Mouse (Mus musculus) neural tube, embryonic 12.5 days (tissue): ENCODE measurements at regions not wholly inside any gene's neighbourhood (a gene's known extent, or its start where the extent isn't known, plus 50 kb on each side); places are given as distances from the start of the nearest gene placed in this dataset.

ENCODE experiments used
- ATAC-seq: fragments of 200-750 bp; cut with Nextera tagmentation; 2 replicates; pipeline ENCODE4 v1.8.0; 2017; ENCODE audit warnings: low read depth, mild to moderate bottlenecking, moderate TSS enrichment, moderate library complexity; ENCODE audit not compliant: low FRiP score
- H3K27ac ChIP-seq: fragments of 300-500 bp; sonication (generic); 2 replicates; pipeline ENCODE4 v1.5.1; 2016
- H3K27me3 ChIP-seq: fragments of 300-500 bp; sonication (generic); replicated peaks from 2 replicates; pipeline ENCODE4 v1.6.1; 2016; ENCODE audit warnings: mild to moderate bottlenecking
- H3K36me3 ChIP-seq: fragments of 300-500 bp; sonication (generic); 2 replicates; pipeline ENCODE4 v1.6.1; 2016; ENCODE audit warnings: mild to moderate bottlenecking
- H3K4me1 ChIP-seq: fragments of 300-500 bp; sonication (generic); 2 replicates; pipeline ENCODE4 v1.6.1; 2016
- H3K4me2 ChIP-seq: fragments of 300-500 bp; sonication (generic); replicated peaks from 2 replicates; pipeline ENCODE4 v1.6.1; 2016; ENCODE audit warnings: mild to moderate bottlenecking
- H3K4me3 ChIP-seq: fragments of 300-500 bp; sonication (generic); 2 replicates; pipeline ENCODE4 v1.5.1; 2016
- H3K9ac ChIP-seq: fragments of 300-500 bp; sonication (generic); 2 replicates; pipeline ENCODE4 v1.6.1; 2016; ENCODE audit warnings: mild to moderate bottlenecking
- H3K9me3 ChIP-seq: fragments of 300-500 bp; sonication (generic); 2 replicates; pipeline ENCODE4 v1.6.1; 2016; ENCODE audit warnings: mild to moderate bottlenecking
- WGBS: fragments of 180-500 bp; shearing (Covaris S2); methylation state at CpG from one replicate; pipeline ENCODE4 v1.1.7; 2016; 5-methylcytosine and 5-hydroxymethylcytosine counted together

DNA sequence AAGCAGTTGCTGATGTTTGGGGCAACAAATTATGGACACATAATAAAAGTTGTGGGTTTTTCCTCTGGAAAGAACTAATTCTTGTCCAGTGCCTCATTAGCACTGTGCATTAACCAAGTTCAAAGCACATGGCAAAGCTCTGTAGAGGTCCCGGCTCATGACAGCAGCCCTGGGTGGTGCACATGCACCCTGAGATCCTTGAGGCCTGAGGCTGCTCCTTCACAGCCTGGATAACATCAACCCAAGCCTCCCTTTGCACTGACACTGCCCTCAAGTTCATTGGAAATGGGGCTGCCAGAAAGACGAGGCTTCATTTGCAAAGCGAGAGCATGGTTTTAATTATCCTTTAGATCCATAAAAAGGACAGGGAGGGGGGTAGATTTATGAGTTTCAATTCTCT lies 216.3 kb downstream of the Ets1 start:
- Histone ChIP-seq H3K36me3 (no peaks in the 10 kb centered on the region), H3K27me3 (no peaks in the 10 kb centered on the region), H3K4me3 (no peak overlapping the region), H3K9ac (no peak overlapping the region), H3K27ac (no peak overlapping the region), H3K9me3 (no peaks in the 10 kb centered on the region), H3K4me1 (no peaks in the 10 kb centered on the region), H3K4me2 (no peak overlapping the region)
- 66% methylated on average over 3 of the region's 3 CpGs for WGBS
- ATAC-seq = no peak

DNA sequence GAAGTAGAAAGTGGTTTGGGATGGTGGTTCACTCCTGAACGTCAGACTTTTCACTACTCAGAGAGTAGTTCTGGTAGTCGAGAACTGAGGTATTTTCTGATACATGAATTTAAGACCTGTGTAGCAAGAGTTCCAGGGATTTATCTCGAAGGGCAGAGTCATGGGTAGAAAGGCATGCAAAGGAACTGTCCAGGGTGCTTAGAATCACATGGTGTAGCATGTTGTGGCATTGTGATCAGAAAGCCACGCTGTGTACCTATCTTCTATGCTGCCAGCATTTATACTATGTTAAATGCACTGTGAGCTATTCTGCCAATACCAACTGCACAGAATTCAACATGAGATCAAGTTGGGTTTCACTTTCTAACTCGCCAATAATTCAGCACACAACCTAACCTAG lies 227.3 kb downstream of the Ets1 start:
- Histone ChIP-seq H3K27ac (no peak overlapping the region), H3K27me3 (no peaks in the 10 kb centered on the region), H3K4me3 (no peak overlapping the region), H3K4me2 (no peak overlapping the region), H3K9me3 (no peaks in the 10 kb centered on the region), H3K36me3 (no peaks in the 10 kb centered on the region), H3K9ac (no peak overlapping the region), H3K4me1 (no peaks in the 10 kb centered on the region)
- WGBS = 79% methylated on average over 5 of the region's 5 CpGs
- ATAC-seq = no peak

DNA sequence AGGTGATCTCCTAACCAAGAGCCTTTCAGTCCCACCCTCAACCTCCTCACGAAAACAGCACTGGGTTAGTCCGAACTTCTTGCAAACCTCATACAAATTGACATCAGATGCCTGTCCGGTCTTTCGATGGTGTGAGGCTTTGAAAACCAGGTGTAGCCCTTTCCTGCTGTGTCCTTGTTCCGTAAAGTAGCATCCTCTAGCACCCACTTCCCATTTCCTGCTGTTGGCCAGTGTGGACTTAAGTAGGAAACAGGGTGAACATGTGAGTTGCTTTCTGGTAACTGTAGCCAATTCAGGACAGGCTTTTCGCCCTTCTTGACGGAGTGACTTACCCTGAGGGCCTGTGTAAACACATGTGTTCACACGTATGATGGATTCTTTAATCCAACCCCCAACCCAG lies 232.9 kb downstream of the Ets1 start:
- H3K9me3 ChIP-seq = no peaks in the 10 kb centered on the region
- H3K4me1 ChIP-seq = no peaks in the 10 kb centered on the region
- H3K36me3 ChIP-seq = no peaks in the 10 kb centered on the region
- no peak for ATAC-seq
- WGBS = 88% methylated on average over 8 of the region's 8 CpGs
- no peaks in the 10 kb centered on the region for H3K27me3 ChIP-seq
- H3K9ac ChIP-seq = no peak overlapping the region
- H3K4me3 ChIP-seq = no peak overlapping the region
- H3K27ac ChIP-seq = no peak overlapping the region
- H3K4me2 ChIP-seq = no peak overlapping the region

DNA sequence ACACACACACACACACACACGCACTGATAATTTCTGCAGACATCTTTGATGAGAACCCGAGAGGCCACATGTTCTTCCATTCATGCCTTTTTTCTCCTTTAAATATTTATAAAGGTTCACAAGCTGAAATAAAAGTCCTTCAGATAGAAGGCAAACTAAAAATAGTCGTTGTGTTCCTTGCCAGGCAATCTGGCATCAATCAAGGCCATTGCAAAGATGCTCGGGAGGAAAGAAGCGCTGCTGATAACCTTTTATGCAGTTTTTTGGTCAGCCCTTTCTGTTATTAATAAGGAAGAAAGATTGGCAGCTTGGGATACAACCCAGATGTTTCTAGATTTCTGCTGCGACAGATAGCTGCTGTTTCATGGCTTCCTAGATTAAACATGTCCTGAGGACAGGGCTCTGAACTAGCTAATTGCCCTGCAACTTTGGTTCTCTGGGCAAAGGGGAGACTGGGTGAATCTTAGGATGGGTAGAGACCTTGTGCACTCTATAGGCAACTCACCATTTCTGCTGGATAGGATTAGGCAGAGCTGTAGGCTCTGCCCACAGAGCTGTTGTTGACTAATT lies 238.4 kb downstream of the Ets1 start:
- Histone ChIP-seq H3K4me2 (no peak overlapping the region), H3K36me3 (no peaks in the 10 kb centered on the region), H3K27me3 (no peaks in the 10 kb centered on the region), H3K4me3 (no peak overlapping the region), H3K4me1 (no peaks in the 10 kb centered on the region), H3K27ac (no peak overlapping the region), H3K9ac (no peak overlapping the region), H3K9me3 (no peaks in the 10 kb centered on the region)
- no peak for ATAC-seq
- 85% methylated on average over 6 of the region's 6 CpGs for WGBS

DNA sequence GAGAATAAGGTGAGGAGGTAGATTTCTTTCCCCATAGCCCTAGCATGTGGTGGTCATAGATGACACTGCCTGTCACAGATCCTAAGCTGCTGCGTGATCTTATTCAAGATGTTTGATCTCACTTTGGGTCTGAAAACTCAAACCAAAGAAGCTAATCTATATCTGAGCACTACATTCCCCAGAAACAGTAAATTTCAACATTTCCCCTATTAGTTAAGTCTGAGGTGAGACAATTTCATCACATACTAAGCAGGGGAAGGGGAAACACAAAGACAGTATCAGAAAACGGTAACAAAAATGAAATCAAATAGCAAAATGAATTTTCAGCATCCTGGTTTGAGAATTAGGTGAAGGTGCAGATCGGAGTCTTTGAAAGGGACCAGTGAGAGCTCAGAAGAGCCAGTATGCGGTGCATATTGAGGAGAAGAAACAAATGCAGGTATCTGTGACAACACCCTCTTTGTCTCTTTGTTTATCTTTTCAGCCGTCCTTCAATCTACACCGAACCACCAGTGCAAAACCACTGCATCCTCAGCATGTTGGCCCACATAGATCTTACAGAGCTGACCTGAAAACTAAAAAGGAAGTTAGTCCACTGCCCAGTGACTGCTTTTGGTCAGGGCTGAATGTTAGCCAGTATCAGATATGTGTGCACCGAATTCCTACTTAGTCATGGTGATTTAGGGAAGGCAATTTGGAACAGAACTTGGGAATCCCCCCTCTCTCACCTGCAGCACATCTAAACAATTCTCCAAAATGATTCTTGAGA lies 247.0 kb downstream of the Ets1 start:
- Histone ChIP-seq H3K4me2 (no peak overlapping the region), H3K27ac (no peak overlapping the region), H3K36me3 (no peaks in the 10 kb centered on the region), H3K4me3 (no peak overlapping the region), H3K4me1 (peaks cover 3% of the 10 kb centered on the region; the same call in 1 of the 2 replicates), H3K9me3 (no peaks in the 10 kb centered on the region), H3K9ac (no peak overlapping the region), H3K27me3 (no peaks in the 10 kb centered on the region)
- no peak for ATAC-seq
- 84% methylated on average over 7 of the region's 7 CpGs for WGBS

DNA sequence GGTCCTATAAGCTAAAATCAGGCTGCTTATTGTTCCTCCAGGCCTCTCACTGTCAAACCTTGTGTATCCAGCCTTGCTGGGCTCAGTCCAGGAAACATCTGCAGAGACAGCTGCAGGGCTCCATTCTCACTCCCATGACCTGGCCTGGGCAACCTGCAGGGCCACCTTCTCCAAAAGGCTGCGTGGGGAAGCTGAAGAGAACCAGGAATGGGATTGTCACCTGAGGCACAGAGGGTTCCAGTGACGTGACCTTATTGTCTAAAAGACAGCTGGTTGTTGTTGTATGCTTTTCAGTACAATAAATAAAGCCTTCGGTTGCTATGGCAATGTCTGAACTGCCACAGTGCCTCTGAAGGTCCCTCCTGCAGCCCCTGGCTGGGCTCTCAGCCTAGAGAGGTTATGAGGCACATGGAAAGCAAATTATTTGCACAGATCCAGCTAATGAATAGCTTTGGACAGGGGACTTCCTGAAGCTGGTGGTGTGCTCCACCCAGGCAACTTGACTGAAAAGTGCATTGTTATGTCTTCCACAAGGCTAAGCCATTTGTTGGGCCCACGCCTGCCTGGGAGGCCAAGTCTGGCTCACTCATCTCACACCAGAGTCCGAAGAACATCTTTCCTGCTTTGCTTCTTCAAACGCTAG lies 250.1 kb downstream of the Ets1 start:
- Histone ChIP-seq H3K4me2 (no peak overlapping the region), H3K9ac (no peak overlapping the region), H3K27me3 (no peaks in the 10 kb centered on the region), H3K4me3 (no peak overlapping the region), H3K27ac (no peak overlapping the region), H3K36me3 (no peaks in the 10 kb centered on the region), H3K9me3 (no peaks in the 10 kb centered on the region), H3K4me1 (peaks cover 3% of the 10 kb centered on the region; the same call in 1 of the 2 replicates)
- no peak for ATAC-seq
- WGBS = 62% methylated on average over 6 of the region's 6 CpGs

DNA sequence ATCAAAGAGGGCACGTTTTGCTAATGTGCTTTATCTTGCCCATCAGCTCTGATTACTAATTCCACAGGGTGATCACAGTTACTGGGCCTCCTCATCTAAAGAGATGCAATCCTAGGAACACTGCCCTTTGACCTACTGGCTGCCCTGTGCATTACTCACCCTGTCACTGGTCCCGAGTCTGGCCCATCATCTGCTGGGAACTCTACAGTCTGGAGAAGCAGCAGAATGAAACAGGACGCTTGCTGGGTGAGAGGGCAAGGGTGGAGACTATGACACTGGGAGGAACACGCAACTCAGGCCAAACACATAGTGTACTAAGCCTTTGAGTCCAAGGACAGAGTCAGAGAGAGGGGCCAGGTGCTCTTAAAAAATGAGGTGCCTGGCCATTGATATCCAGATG lies 263.8 kb downstream of the Ets1 start:
- H3K4me2 ChIP-seq = no peak overlapping the region
- H3K27me3 ChIP-seq = no peaks in the 10 kb centered on the region
- H3K27ac ChIP-seq = no peak overlapping the region
- H3K36me3 ChIP-seq = no peaks in the 10 kb centered on the region
- ATAC-seq = no peak
- peaks cover 3% of the 10 kb centered on the region; the same call in 1 of the 2 replicates for H3K4me1 ChIP-seq
- WGBS = 41% methylated on average over 4 of the region's 4 CpGs
- H3K4me3 ChIP-seq = no peak overlapping the region
- no peak overlapping the region for H3K9ac ChIP-seq
- no peaks in the 10 kb centered on the region for H3K9me3 ChIP-seq

DNA sequence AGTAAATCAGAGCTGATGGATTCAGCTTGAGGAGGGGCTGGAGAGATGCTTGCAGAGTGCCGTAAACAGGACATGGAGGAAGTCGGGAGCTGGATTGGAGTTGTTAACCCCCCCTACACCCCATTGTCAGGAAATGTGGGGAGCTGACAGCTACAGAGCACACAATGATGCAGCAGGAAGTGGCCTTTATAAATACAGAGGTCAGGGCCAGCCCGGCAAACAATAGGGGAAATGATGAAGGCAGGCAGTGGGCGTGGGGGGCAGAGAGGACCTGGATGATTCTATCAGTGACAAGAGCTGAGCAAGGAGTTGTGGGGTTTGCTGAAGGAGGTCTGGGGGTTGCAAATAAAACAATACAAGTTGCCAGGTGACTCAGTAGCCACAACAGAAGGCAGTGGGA lies 265.3 kb downstream of the Ets1 start:
- Histone ChIP-seq H3K4me2 (no peak overlapping the region), H3K4me3 (no peak overlapping the region), H3K9me3 (no peaks in the 10 kb centered on the region), H3K4me1 (peaks cover 3% of the 10 kb centered on the region; the same call in 1 of the 2 replicates), H3K36me3 (no peaks in the 10 kb centered on the region), H3K9ac (no peak overlapping the region), H3K27ac (no peak overlapping the region), H3K27me3 (no peaks in the 10 kb centered on the region)
- WGBS = 30% methylated on average over 4 of the region's 4 CpGs
- no peak for ATAC-seq

DNA sequence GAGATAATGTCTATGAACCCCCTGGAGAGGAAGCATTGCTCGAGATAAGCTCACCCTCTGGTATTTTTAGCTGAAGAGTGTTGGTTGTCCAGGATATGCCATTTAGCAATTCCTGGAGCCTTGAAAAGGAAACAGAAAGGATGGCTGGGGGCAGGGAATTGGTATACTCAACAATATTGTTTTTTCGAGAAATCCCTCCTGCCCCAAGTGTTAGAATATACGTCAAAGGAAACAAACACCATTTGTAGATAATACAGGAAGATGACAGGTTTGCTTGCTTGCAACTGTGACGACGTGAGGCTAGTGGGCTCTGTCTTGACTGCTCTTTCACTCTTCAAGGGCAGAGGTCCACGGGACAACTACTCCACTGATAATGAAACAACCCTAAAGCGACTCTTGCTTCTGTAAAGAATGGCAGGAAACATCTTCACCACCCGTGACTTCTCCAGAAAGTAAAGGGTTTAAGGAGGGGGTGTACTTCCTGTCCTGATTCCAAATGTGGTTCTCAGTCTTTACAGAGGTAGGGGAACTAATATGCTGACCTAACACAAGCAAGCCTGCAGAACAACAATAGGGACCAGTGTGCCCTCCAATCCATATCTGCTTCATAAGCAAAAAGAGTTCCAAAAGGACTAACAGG lies 270.3 kb downstream of the Ets1 start:
- Histone ChIP-seq H3K36me3 (no peaks in the 10 kb centered on the region), H3K27ac (no peak overlapping the region), H3K4me1 (peaks cover under 1% of the 10 kb centered on the region; the same call in 1 of the 2 replicates), H3K9me3 (no peaks in the 10 kb centered on the region), H3K9ac (no peak overlapping the region), H3K27me3 (no peaks in the 10 kb centered on the region), H3K4me2 (no peak overlapping the region), H3K4me3 (no peak overlapping the region)
- WGBS = 81% methylated on average over 8 of the region's 8 CpGs
- no peak for ATAC-seq

DNA sequence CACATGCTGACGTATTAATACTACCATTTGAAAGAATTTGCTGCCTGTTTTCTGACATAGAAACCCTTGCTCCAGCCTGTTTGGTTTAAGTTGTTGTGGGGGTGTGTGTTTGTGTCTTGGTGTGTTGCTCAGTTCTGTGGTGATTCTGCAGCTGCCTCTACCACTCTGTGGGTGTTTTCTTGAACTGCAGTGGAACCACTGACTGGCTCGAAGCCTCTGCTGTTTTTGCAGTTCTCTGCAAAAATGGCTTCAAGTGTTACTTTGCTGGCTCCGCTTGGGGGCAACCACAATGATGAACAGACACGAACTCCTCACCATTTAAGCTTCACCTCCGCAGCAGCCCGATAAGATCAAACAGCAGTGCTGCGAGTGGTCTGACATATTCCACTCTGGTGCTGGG lies 274.6 kb downstream of the Ets1 start:
- Histone ChIP-seq H3K9me3 (no peaks in the 10 kb centered on the region), H3K4me2 (no peak overlapping the region), H3K4me1 (no peaks in the 10 kb centered on the region), H3K36me3 (no peaks in the 10 kb centered on the region), H3K4me3 (no peak overlapping the region), H3K27me3 (no peaks in the 10 kb centered on the region), H3K9ac (no peak overlapping the region), H3K27ac (no peak overlapping the region)
- no peak for ATAC-seq
- WGBS = 90% methylated on average over 7 of the region's 7 CpGs

DNA sequence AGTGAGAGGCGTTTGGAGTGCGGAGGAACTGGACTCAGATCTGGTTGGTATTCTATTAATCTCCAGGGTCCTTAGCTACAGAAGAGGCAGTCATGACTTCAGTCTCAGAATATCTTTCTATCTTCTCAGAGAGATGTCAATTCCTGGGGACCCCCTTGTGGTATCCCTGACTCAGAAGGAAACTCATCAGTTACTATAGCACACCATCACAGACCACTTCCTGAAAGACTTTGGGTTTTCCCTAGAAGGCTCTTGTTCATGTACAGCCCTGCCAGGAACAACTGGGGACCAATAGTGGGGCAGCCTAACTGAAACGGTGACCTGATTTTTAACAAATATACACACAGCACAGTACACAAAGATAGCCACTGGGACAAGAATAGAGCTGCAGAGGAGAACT lies 279.6 kb downstream of the Ets1 start:
- no peak for ATAC-seq
- 89% methylated on average over 3 of the region's 3 CpGs for WGBS
- H3K4me1 ChIP-seq = no peaks in the 10 kb centered on the region
- no peaks in the 10 kb centered on the region for H3K36me3 ChIP-seq
- H3K4me3 ChIP-seq = no peak overlapping the region
- H3K27ac ChIP-seq = no peak overlapping the region
- no peak overlapping the region for H3K4me2 ChIP-seq
- no peak overlapping the region for H3K9ac ChIP-seq
- no peaks in the 10 kb centered on the region for H3K9me3 ChIP-seq
- no peaks in the 10 kb centered on the region for H3K27me3 ChIP-seq

DNA sequence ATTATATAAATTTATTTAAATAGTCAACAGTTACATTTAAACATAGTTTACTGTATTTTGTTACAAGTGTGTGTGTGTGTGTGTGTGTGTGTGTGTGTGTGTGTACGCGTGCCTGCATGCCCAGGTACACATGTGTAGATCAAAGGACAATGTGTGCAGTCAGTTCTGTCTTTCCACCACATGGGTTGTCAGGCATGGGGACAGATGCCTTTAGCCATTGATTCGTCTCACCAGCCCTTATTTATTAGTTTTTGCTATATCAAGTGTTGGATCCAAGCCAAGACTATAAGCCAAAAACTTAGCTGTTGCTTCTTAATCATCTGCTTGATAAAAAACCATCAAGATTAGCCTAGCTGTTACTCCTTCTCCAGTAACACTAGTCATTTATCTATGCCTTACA lies 280.7 kb downstream of the Ets1 start:
- no peak overlapping the region for H3K9ac ChIP-seq
- ATAC-seq = no peak
- H3K27me3 ChIP-seq = no peaks in the 10 kb centered on the region
- H3K36me3 ChIP-seq = no peaks in the 10 kb centered on the region
- no peak overlapping the region for H3K4me2 ChIP-seq
- H3K9me3 ChIP-seq = no peaks in the 10 kb centered on the region
- no peaks in the 10 kb centered on the region for H3K4me1 ChIP-seq
- no peak overlapping the region for H3K27ac ChIP-seq
- H3K4me3 ChIP-seq = no peak overlapping the region
- WGBS = 77% methylated on average over 3 of the region's 3 CpGs
